Mouse (Mus musculus) myocyte (in vitro differentiated cells): ENCODE measurements around the gene Mfap3l. TPM values are rescaled to one million over a fixed set of nuclear protein-coding genes. Genes with fewer than 3 reads are reported as not detected.

Experiments
- H3K27me3 ChIP-seq: one replicate; pipeline ENCODE4 v1.6.1; 2011; ENCODE audit not compliant: control insufficient read depth, insufficient read depth, insufficient read length
- H3K36me3 ChIP-seq: one replicate; pipeline ENCODE4 v1.6.1; 2011; ENCODE audit not compliant: control insufficient read depth, insufficient read depth
- H3K4me2 ChIP-seq: one replicate; pipeline ENCODE4 v1.6.1; 2011; ENCODE audit warnings: low read depth, control low read depth
- H3K4me3 ChIP-seq: one replicate; pipeline ENCODE4 v1.5.1; 2011; ENCODE audit warnings: mild to moderate bottlenecking, control low read depth, moderate library complexity
- H3K79me2 ChIP-seq: one replicate; pipeline ENCODE4 v1.6.1; 2011; ENCODE audit not compliant: control insufficient read depth, insufficient read depth
- H3ac ChIP-seq: one replicate; pipeline ENCODE4 v1.6.1; 2011; ENCODE audit not compliant: control insufficient read depth, insufficient read length
- CEBPB ChIP-seq: IDR thresholded peaks from 2 replicates; pipeline ENCODE4 v1.6.1; 2011; ENCODE audit warnings: mild to moderate bottlenecking, moderate library complexity; ENCODE audit not compliant: poor library complexity, insufficient read depth, severe bottlenecking
- E2F4 ChIP-seq: IDR thresholded peaks from one replicate; pipeline ENCODE4 v1.6.1; 2011; ENCODE audit warnings: mild to moderate bottlenecking, control low read depth, moderate library complexity; ENCODE audit not compliant: insufficient read depth
- MAX ChIP-seq: IDR thresholded peaks from one replicate; pipeline ENCODE4 v1.6.1; 2011; ENCODE audit warnings: low read depth, mild to moderate bottlenecking, control low read depth
- MYOD1 ChIP-seq, 3 experiments: IDR thresholded peaks; one replicate each; pipeline ENCODE4 v1.6.1; 2011; ENCODE audit warnings: control low read depth in 2 of 3, low read depth in 2 of 3, mild to moderate bottlenecking in 2 of 3, moderate library complexity in 1 of 3; ENCODE audit not compliant: insufficient read length in 2 of 3, control insufficient read depth in 1 of 3
- MYOG ChIP-seq, 3 experiments: IDR thresholded peaks; one replicate each; pipeline ENCODE4 v1.6.1; 2011; ENCODE audit warnings: control low read depth in 2 of 3, low read depth in 2 of 3, mild to moderate bottlenecking in 2 of 3; ENCODE audit not compliant: insufficient read length in 2 of 3, control insufficient read depth in 1 of 3, insufficient read depth in 1 of 3
- POLR2A ChIP-seq: IDR thresholded peaks from one replicate; pipeline ENCODE4 v1.6.1; 2011; ENCODE audit warnings: low read depth, mild to moderate bottlenecking, control low read depth, moderate library complexity; ENCODE audit not compliant: insufficient read length
- POLR2AphosphoS2 ChIP-seq: IDR thresholded peaks from one replicate; pipeline ENCODE4 v1.6.1; 2011; ENCODE audit warnings: low read depth, control low read depth; ENCODE audit not compliant: insufficient read length
- REST ChIP-seq: IDR thresholded peaks from one replicate; pipeline ENCODE4 v1.6.1; 2011; ENCODE audit warnings: mild to moderate bottlenecking, control low read depth, moderate library complexity; ENCODE audit not compliant: insufficient read depth, insufficient read length
- SRF ChIP-seq: IDR thresholded peaks from one replicate; pipeline ENCODE4 v1.6.1; 2011; ENCODE audit warnings: low read depth; ENCODE audit not compliant: control insufficient read depth, insufficient read length
- TCF12 ChIP-seq: IDR thresholded peaks from one replicate; pipeline ENCODE4 v1.6.1; 2011; ENCODE audit warnings: mild to moderate bottlenecking, control low read depth; ENCODE audit not compliant: poor library complexity, insufficient read depth, severe bottlenecking
- TCF3 ChIP-seq: IDR thresholded peaks from one replicate; pipeline ENCODE4 v1.6.1; 2011; ENCODE audit warnings: low read depth, control low read depth; ENCODE audit not compliant: insufficient read length
- USF1 ChIP-seq: IDR thresholded peaks from one replicate; pipeline ENCODE4 v1.6.1; 2011; ENCODE audit warnings: low read depth, mild to moderate bottlenecking, control low read depth, moderate library complexity
- polyA plus RNA-seq: library from polyadenylated mRNA; unstranded; fragments of >200 nt; fragmentation: generic; extraction: Trizol; gene quantifications from one replicate; pipeline ENCODE4 v1.2.1, GENCODE M21; 2012; ENCODE audit warnings: missing spikeins

The Mfap3l gene
- polyA plus RNA-seq, 1 experiment: 12.9 TPM

- H3K4me2 ChIP-seq: no peak overlapping the region
- no peak overlapping the region for H3K4me3 ChIP-seq
- TF ChIP-seq TCF3 (no peak), CEBPB (no peak), MYOG (IDR thresholded peaks at IDR 0.05; ENCODE audit: control insufficient read depth in 1 of 3, insufficient read depth in 1 of 3, insufficient read length in 2 of 3, low read depth in 2 of 3) (no peak), POLR2A (no peak), USF1 (no peak), MYOD1 (IDR thresholded peaks at IDR 0.05; ENCODE audit: control insufficient read depth in 1 of 3, insufficient read length in 2 of 3, low read depth in 2 of 3) (no peak), SRF (no peak), E2F4 (no peak), TCF12 (no peak), POLR2AphosphoS2 (no peak), REST (no peak), MAX (no peak)
- no peaks in the 10 kb centered on the region for H3K79me2 ChIP-seq
- no peaks in the 10 kb centered on the region for H3K36me3 ChIP-seq
- H3K27me3 ChIP-seq: no peaks in the 10 kb centered on the region
- no peak overlapping the region for H3ac ChIP-seq
Measured at GRCm38 (mm10) chr8:60718692-60719091, 86.1 kb downstream of the Mfap3l start.

Other genes starting within 250 kb of the Mfap3l start
- gene Gm10283, start 129.6 kb upstream of the Mfap3l start, polyA plus RNA-seq: not detected
- gene Aadat, start 126.9 kb upstream of the Mfap3l start, polyA plus RNA-seq: 0.04 TPM